Mouse (Mus musculus) fibroblast of lung, adult 2 months (primary cell): ENCODE data around the gene Osbpl10.

Experiments
- DNase-seq: peaks from one replicate; pipeline ENCODE4 v3.0.0-alpha.2; 2011; ENCODE audit warnings: low read depth

The Osbpl10 gene

DNA sequence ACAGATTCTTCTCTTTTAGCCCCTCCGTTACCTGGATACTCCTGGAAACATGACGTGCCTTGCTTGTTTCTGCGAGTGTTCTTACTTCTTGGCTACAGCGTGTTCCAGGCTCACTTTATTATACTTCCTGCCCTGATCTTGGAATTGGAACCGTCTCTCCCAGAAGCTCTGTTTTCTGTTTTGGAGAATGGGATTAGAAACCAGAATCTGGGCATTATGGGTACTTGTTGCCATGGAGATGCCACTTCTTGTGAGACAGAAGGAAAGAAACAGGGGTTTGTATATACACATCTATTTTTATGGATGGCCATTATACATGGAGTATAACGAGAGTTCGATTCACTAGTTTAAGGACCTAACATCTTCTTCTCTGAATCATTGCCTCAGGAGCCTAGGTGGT is 54.4 kb downstream of the Osbpl10 start:
- DNase-seq, result no peak

DNA sequence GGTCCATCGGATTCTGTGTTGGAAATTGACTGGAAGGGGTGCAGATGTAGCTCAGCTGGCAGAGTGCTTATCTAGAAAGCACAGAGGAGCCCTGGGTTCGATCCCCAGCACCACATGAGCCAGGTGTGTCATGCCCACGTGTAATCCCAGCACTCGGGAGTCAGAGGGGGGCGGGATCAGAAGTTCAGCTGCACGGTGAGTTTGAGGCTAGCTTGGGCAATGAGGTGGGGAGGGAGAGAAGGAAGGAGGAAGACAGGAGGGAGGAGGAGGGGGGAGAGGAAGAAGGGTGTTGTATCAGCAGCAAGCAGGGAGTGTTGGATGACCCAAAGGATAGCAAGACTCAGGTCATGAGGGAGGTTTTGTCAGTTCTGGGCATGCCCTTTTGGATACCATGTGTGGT is 55.9 kb downstream of the Osbpl10 start:
- DNase-seq, result no peak

DNA sequence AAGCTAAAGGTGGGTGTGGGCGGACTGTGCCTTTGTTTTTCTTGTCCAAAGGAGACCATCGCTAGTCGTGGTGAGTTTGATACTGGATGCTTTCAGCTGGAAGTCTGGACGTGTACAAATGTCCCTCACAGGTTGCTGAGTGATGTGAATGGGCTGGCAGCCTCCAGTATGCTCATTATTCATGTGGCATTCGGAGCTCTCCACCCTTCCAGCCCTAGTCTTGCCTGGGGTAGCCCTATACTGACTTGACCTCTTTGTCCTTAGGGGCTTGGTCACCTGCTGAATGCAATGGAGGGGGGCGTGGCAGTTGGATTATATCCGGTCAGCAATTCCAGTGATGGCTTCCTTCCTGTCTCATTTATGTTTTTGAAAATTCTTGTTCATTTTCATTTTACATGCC is 56.4 kb downstream of the Osbpl10 start:
- no peak for DNase-seq

DNA sequence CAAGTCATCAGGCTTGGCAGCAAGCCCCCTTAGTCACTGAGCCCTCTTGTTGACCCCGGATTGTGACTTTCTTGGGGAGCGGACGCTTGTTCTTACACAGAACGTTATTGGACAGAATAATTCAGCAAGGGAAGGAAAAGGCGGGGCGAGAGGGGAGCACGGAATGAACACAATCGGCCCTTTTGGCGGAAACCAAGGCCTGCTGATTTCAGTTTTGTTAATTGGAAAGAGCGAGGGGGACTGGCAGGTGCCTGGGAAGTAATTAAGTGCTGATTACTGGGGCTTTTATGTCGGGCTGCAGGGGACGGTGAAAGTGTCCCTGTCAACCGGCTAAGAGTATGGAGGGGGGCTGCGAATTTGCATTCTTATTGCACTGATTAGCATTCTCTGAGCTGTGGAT is 59.8 kb downstream of the Osbpl10 start:
- DNase-seq, result peak; percentile 20

DNA sequence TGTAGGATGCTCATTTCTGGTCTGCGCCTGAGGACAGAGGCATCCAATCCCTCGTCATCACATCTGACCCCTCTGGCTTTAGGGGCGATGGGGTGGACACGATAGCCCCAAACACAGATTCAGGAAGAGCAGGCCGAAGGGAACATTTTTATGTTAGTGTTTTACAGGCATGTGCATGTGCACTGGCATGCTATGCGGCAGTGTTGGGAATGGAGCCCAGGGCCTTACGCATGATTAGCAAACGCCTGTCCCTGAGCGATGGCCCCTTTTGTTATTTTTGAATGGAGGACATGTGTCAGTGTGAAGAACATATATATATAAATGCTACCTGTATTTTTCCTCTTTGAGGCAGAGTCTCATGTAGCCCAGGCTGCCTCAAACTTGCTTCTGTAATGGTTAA is 60.3 kb downstream of the Osbpl10 start:
- no peak for DNase-seq

DNA sequence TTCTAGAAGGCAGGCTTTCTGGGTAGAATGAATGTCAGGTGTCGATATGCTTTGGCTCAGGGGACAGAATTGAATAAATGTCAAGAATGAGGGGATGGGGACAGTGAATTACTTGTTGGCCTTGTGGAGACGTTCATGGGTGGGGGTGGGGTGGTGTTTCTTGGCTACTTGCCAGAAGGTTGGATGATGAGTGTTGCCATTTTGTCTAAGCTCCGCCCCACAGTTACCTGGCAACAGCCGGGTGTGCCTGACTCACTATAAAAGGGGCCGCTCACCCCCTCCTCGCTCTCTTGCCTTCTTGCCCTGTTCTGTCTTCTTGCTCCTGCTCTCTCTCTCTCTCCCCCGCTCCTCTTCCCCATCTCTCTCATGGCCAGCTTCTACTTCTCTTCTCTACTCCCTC is 60.9 kb downstream of the Osbpl10 start:
- no peak for DNase-seq

DNA sequence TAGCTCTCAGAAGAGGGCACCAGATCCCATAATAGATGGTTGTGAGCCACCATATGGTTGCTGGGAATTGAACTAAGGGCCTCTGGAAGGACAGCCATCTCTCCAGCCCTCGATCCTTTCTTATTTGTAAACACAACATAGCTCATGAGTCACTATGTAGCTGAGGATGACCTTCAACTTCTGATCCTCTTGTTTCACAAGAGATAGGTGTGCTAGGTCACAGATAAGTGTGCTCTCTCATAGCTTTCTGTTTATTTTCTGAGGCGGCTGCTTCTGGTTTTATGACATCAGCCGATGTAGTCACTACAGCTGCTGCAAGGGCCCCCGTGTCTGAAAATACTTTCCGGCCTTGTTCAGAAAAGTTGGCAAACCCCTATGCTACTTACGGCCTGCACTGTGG is 64.2 kb downstream of the Osbpl10 start:
- no peak for DNase-seq

DNA sequence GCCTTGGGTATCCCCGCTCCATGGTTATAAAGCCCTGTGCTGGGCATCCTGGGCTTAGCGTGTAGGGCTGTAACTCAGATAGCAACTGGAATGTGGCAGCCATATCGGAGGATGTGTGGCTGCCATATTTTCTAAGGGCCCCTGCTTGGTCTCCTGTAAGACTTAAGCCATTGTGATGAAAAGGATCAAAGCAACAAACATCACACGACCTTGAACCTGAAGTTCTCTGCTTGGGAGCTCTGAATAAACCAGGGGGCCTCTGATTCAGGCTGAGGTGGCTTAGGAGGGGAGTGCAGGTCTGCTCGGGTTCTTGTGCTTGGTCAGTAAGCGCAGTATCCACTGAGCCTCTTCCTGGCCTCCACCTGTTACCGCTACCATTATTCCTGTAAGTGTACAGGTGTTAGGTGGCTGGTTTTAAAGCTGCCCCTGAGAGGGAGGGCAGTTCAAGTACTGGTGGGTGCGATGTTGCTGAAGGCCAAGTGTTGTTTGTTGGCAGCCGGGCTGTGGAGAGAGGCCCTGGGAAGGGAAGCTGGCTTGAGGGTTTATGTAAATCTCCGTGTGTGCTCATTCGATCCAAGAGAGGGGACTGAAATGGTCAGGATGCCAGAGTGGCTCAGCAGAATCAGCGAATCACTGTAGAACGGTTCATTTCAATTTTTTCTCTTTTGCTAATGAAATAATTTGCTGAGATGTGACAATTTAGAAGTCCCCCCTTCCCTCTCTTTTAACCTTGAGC is 64.8 kb downstream of the Osbpl10 start:
- DNase-seq, result no peak

DNA sequence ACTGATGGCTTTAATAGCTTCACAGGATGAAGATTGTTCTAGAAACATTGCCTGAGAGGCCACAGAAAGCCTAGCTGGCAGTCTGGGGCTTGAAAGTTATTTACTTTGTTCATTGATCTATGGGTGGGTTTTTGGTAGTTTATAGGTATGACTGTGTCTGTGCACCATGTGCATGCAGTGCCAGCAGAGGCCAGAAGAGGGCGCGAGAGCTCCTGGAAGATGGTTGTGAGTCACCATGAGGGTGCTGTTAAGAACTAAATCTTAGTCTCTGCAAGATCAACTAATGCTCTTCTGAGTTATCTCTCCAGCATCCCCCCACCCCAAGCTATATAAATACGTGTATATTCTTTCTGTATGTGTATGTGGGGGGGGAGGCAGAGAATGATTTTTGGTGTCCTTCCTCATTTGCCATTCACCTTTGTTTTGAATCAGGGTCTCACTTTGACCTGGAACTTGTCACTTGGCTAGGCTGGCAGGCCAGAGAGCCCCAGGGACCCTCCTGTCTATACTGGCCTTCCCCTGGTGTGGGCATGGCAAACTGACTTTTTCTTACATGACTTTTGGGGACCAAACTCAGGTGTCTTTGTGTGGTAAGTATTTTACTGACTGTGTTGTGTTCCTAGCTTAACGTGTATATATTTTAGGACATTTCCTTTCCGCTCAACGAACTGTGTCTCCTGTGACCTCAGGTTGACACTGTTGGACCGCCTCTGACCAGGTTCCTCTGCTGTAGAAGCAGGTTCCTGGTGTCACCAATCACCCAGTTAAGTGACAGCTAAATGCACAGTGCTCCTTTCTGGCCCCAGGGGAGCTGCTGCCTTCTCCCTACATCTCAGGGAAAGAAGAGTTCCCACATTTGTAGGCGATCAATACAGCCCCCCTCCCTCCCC is 65.8 kb downstream of the Osbpl10 start:
- no peak for DNase-seq

DNA sequence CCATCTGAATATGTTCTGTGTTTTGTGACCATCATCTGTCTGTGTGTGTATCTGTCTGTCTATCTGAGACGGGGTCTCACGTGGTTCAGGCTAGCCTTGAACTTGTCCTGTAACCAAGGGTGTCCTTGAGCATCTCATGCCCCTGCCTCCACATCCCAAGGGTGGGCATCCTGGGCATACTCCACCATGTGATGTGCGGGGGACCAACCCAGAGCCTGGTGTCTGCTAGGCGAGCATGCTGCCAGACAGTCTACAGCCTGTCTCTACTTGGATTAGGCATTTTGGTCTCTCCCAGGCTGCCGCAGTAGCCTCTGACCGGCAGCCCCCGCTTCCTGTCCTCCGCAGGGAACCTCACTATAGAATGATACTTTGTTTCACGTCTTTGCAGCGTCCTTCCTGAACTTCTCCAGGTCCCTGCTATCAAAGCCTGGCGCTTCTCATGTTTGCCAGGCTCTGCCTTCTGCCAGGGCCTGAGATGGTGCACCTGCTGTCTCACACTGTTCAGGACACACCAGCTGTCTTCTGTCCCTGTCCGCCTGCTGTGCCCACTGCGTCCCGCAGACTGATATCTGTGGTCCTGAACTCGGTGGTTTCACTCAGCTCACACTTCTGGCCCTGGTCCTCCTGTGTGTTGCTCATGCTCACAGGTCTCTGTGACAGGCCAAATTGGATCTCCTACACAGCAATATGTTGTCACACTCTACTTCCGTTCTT is 66.9 kb downstream of the Osbpl10 start:
- no peak for DNase-seq

DNA sequence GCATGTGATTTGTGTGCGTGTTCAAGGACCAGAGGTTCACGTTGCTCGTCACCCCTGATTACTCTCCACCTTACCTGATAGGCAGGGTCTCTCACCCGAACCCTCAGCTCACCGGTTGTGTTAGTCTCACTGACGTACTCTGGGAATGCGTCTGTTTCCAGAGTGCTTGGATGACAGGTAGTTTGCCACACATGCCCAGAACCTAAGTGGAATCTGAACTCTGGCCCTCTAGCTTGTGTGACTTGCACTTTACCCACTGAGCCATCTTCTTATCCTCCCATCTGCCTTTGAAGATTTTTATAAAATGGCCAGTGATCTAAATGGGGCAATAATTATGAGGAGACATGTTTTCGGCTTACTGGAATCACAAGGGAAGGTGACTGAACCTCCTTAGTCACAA is 68.3 kb downstream of the Osbpl10 start:
- DNase-seq, result no peak

DNA sequence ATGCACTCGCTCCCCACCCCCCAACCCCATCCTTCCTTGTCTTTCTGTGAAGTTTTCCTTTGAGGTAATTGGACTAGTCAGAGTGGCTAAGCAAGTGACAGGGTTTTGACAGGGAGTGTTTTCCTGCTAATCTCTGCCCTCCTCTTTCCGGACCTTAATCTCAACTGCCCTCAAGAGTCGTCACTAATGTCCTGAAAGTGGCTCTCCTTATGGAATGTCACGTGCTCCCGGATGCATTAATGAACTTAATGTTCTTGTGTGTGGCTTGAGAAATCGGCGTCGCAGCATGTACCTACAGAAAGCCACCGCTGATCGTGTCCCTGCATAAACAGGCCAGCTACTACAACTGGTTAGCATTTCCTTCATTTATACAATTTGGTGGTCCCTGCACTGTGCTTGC is 70.0 kb downstream of the Osbpl10 start:
- DNase-seq, result no peak

DNA sequence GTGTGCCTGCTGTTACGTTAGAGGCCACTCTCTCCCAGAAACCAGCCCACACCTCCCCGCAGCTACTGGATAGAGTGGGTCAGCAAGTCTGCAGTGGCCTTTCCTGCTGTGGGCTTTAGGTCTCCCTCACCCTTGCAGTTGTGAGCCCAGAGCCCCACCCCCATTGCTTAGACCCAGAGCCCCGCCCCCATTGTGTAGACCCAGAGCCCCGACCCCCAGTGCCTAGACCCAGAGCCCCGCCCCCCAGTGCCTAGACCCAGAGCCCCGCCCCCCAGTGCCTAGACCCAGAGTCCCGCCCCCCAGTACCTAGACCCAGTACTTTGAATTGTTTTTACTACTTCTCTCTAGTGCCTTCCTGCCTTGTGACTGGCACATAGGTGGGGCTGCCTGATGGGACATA is 70.5 kb downstream of the Osbpl10 start:
- no peak for DNase-seq

DNA sequence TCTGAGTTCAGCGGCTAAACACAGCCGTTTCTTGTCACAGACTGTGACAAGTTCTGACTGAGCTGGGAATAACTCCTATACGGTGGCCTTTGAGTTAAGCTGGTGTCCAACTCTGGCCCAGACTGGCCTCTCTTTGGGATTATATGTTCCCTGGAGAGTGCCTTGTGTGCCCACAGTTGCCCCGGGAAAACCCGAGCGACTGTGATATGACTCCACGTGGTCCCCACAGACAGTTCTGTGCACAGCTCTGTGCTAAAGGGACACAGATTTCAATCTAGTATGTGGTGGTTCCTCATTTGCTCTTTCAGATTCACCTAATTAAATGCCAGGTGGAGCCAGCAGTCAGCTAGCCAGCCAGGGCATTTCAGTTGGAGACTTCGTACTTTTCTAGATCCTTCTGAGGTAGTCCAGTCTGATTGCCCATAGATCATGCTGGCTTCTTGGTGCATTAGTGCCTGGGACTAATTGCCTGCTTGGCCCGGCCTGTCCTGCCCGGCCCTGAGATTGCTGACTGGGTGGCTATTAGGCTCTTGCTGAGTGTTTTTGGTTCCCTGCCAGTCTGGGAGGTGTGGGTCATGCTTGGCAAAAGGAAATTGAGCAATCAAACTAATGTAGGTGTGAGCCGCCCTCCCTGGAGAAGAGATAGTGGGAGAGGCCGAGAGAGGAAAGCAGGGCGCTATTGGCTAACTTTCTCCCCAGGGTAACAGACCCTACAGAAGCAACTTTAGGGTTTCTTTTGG is 71.8 kb downstream of the Osbpl10 start:
- DNase-seq, result peak; percentile 29

DNA sequence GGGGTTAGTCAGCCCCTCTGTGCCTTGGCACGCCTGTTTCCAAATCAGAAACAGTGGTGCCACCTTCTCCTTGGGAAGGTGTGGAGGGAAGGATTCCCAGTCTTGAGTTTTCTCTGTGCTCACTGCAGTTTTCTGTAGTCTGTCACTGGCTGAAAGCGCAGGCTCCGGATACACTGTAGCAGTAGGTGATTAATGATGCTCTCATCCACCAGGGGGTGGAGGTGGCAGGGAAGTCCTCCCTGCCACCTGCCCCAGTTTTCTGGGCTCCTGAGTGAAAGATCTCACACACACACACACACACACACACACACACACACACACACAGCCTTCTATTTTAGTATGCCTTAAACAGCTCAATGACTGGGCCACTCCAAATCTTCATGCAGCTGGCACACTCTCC is 73.6 kb downstream of the Osbpl10 start:
- DNase-seq, result no peak

DNA sequence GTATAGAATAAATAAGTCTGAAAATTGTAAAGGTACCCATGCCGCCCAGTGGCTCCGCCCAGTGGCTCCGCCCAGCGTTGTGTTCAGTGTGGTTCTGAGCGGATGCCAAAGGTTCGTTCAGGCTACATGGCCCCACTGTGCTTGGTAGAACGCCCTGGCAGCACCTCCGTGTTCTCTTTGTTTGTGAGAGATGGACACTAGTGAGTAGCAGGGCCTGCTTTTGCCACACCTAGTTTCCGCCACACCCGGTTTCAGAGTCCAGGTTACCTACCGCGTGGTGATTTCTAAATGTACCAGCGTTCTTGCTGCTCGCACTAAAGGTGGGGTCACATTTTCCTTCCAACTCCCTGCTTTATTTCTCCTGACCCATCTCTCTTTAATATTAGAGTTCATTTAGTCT is 75.4 kb downstream of the Osbpl10 start:
- DNase-seq, result no peak

DNA sequence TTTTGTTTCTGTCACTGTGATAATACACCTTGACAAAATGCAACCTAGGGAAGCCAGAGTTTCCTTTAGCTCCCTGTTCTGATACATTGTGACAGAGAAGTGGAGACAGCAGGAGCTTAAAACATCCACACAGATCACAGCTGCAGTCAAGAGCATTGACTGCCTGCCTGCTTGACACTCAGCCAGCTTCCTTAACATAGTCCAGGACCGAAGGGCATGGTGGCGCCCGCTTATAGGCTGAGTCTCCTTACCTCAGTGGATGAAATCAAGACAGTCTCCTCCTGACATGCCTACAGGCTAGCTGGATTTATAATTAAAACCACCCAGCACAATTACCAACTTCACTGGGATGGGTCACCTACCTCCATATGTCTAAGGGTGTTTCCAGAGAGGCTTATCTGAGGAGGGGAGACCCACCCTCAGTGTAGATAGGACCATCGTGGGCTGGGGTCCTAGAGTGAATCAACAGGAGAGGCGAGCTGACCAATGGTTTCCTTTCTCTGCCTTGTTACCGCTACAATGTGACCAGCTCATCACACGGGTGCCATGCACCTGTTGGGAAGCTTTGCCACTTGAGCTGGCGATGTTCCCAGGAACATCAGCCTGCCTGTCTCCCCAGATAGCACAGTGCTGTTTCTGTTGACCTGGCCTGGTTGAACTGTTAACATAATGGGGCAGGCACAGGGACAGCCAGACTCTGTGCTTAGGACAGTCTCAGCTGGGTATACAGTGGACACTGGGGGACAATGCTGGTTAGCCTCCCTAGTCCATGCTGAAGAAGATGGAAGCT is 76.9 kb downstream of the Osbpl10 start:
- DNase-seq, result no peak

DNA sequence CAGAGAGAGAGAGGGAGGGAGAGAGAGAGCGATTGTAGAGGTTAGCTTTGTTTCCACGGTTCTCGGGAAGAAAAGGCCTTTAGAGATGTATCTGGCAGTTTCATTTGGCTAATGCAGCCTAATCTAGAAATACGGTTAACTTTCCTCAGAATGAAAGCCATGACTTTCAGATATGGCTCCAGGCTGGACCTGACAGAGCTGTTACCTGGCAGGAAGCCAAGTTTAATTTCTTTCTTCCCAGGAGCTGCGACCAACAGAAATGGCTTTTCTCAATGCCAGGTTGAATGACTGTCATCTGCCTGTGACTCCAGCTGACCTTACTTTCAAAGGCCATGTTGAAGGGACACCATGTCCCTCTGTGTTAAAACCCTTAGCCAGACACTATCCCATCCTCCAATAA is 80.4 kb downstream of the Osbpl10 start:
- no peak for DNase-seq

DNA sequence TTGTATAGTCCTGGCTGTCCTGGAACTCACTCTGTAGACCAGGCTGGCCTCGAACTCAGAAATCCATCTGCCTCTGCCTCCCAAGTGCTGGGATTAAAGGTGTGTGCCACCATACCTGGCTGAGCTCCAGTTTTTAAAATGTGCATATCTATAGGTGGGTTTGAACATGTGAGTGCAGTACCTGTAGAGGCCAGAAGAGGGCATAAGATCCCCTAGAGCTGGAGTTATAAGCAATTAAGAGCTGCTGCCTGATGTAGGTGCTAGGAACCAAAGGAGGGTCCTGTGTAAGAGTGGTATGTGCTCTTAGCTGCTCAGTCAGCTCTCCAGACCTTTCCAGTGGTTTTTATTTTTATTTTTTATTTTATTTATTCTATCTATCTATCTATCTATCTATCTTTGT is 86.5 kb downstream of the Osbpl10 start:
- DNase-seq, result no peak

DNA sequence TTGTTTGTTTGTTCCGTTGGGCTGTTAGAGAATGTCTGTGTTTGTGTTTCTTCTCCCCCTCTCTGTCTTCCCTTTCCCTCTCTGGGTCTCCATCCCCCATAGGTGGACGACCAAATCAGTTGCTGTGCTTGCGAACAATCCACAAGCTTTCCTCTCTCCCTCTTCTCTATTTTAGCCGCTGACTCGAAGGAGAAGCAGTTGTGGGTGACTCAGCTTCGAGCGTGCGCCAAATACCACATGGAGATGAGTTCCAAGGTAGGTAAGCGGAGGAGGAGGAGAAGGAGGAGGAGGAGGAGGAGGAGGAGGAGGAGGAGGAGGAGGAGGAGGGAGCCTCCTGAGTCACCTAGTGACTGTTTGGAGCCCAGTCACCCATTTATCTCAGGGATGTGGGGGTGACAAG is 88.7 kb downstream of the Osbpl10 start:
- no peak for DNase-seq

DNA sequence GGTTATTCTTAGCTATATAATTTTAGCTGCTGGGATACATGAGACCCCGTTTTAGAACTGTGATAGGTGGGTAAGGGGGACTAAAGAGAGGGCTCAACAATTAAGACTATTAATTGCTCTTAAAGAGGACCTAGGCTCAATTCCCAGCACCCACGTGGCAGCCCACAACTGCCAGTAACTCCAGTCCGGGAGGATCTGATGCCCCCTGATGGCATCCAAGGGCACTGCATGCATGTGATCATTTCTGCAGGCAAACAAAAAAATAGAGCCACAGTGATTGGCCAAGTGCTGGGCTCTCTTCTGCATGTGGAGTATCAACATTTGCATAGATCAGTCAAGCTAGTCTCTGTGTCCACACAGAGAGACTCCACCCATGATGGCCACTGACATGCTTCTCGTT is 96.8 kb downstream of the Osbpl10 start:
- no peak for DNase-seq
